20 mouse cellular contexts compared by ENCODE assay signal in genomic region chr7:87734511-87734910, GRCm38 (mm10).
"Had no signal": no experiment of that assay in that cellular context is flagged by ENCODE, and none has a peak within 500 bp of the region (broad histone marks: within the 10 kb centered on the region; RNA-seq: fewer than 3 reads in every experiment).

No protein-coding gene starts in this region.

- H3K9me3 ChIP-seq: limb, embryonic 10.5 days; limb, embryonic 13.5 days; lung, embryonic 15.5 days; megakaryocyte, embryonic 14.5 days; midbrain, embryonic 10.5 days; midbrain, embryonic 13.5 days had no signal

- H3K27me3 ChIP-seq: limb, embryonic 13.5 days; lung, embryonic 15.5 days; megakaryocyte, embryonic 14.5 days; midbrain, embryonic 13.5 days had no signal

- DNase-seq: kidney, adult 18-20 months; kidney, adult 9 months; kidney, postnatal 25 days; layer of hippocampus, adult 9-11 months; lung, adult 18-20 months; lung, postnatal 10 days; lung, postnatal 36 days; thymus, adult 18-20 months; thymus, postnatal 14 days; thymus, postnatal 4 days had no signal

- H3K27ac ChIP-seq: kidney, postnatal 0 days; layer of hippocampus, adult 2 months; limb, embryonic 10.5 days; limb, embryonic 13.5 days; lung, embryonic 15.5 days; midbrain, embryonic 10.5 days; midbrain, embryonic 13.5 days had no signal

- H3K4me2 ChIP-seq: limb, embryonic 13.5 days; lung, embryonic 15.5 days; midbrain, embryonic 13.5 days had no signal

- H3K4me1 ChIP-seq: limb, embryonic 10.5 days; limb, embryonic 13.5 days; lung, embryonic 15.5 days; megakaryocyte, embryonic 14.5 days; midbrain, embryonic 10.5 days; midbrain, embryonic 13.5 days had no signal

- ATAC-seq: midbrain, embryonic 13.5 days; midbrain, embryonic 16.5 days had no signal

- H3K4me3 ChIP-seq: layer of hippocampus, adult 2 months; limb, embryonic 10.5 days; limb, embryonic 13.5 days; lung, embryonic 15.5 days; megakaryocyte, embryonic 14.5 days; midbrain, embryonic 10.5 days; midbrain, embryonic 13.5 days; myocyte had no signal

- H3K9ac ChIP-seq: limb, embryonic 13.5 days; lung, embryonic 15.5 days; midbrain, embryonic 13.5 days had no signal

- H3K36me3 ChIP-seq: limb, embryonic 10.5 days; limb, embryonic 13.5 days; lung, embryonic 15.5 days; midbrain, embryonic 10.5 days; midbrain, embryonic 13.5 days had no signal
